Comparison of ENCODE assay signal across 8 mouse cellular contexts in the genomic region with DNA sequence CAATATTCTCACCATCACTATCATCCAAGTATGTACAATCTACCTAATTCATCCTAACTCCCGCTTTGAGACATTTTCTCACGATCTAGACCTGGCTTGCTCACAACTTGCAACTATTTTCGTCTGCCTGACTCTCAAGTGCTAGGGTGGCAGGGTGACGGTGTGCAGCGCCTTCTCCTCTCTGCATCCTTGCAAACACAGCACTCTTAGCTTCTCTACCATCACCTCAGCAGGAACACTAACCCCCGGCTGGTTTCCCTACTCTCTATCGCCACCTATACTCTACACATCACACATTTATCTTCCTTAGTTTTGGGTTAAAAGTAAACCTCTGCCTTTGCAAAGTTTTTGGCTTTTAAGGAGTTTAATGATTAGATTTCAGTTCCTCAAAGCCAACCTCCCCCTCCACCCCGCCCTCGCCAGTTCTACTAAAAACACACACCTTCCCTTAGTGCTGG.
DNase-seq lines count a peak whose midpoint lies in the region; ATAC-seq and TF ChIP-seq lines count a peak whose summit lies in the region.

No protein-coding gene starts in this region.

- DNase-seq in B cell, adult 2 months, result peak; percentile 55 to 60
- no peak for DNase-seq in Patski (ENCODE audit: low read depth, low spot score)
- peak; percentile 65 for DNase-seq in embryo, embryonic 11 days
- DNase-seq in heart, embryonic 10.5 days (ENCODE audit: low spot score), result peak; percentile 80
- DNase-seq in kidney, adult 9 months, result peak; percentile 76
- DNase-seq in thymus, postnatal 25 days, result peak; percentile 66

- CTCF ChIA-PET in Patski (lab: Charles Lee), result interaction anchor here (0.9 to 2.9 kb wide), 5 partner anchors 20 to 183 kb away, joined by 3 to 19 read pairs (median 8); no protein-coding TSS in a partner anchor

- ATAC-seq in Patski, result no peak
- no peak for ATAC-seq in liver, embryonic 15.5 days (ENCODE audit: insufficient read depth)
- peak; percentile 69 for ATAC-seq in neutrophil, adult 5-6 weeks (ENCODE audit: extremely low read depth, insufficient number of reproducible peaks, low FRiP score, poor library complexity, severe bottlenecking)

- peaks cover 11% of the 10 kb centered on the region; the same call in 1 of the 2 replicates for H3K36me3 ChIP-seq in heart, embryonic 10.5 days
- peaks cover 21% of the 10 kb centered on the region; the same call in 1 of the 2 replicates for H3K36me3 ChIP-seq in liver, embryonic 15.5 days (replicated peaks)

- peak overlapping the region; percentile 78 for H3K4me2 ChIP-seq in liver, embryonic 15.5 days

- in situ Hi-C loops in Patski (cut with MboI; ENCODE audit: low pct_unique_long_range_greater_than_20kb), result no loop called here

- H3K27me3 ChIP-seq in Patski, result no peaks in the 10 kb centered on the region
- H3K27me3 ChIP-seq in heart, embryonic 10.5 days (ENCODE audit: insufficient read depth, poor library complexity, severe bottlenecking), result no peaks in the 10 kb centered on the region
- no peaks in the 10 kb centered on the region for H3K27me3 ChIP-seq in liver, embryonic 15.5 days

- POLR2A ChIA-PET in Patski (lab: Charles Lee), result interaction anchor here (1.3 to 1.4 kb wide), 2 partner anchors 10 to 180 kb away, joined by 3 to 4 read pairs; no protein-coding TSS in a partner anchor

- peak overlapping the region; percentile 32; the same call in 1 of the 2 replicates for H3K4me3 ChIP-seq in heart, embryonic 10.5 days
- peak overlapping the region; percentile 19 for H3K4me3 ChIP-seq in liver, embryonic 15.5 days (replicated peaks)

- H3K9me3 ChIP-seq in heart, embryonic 10.5 days, result no peaks in the 10 kb centered on the region
- no peaks in the 10 kb centered on the region for H3K9me3 ChIP-seq in liver, embryonic 15.5 days (replicated peaks)

- H3K27ac ChIP-seq in heart, embryonic 10.5 days, result peak overlapping the region; percentile 100
- no peak overlapping the region for H3K27ac ChIP-seq in liver, embryonic 15.5 days (replicated peaks)

- peaks cover 41% of the 10 kb centered on the region for H3K4me1 ChIP-seq in heart, embryonic 10.5 days
- peaks cover 40% of the 10 kb centered on the region for H3K4me1 ChIP-seq in liver, embryonic 15.5 days (replicated peaks)

- 9% methylated on average over 9 of the region's 9 CpGs for WGBS in heart, embryonic 10.5 days
- 16% methylated on average over 9 of the region's 9 CpGs for WGBS in liver, embryonic 15.5 days (ENCODE audit: insufficient replicate concordance)

- 0 out of 2 replicates have a peak overlapping the region, but pooled peaks have one; percentile 23 for H3K9ac ChIP-seq in liver, embryonic 15.5 days

- TF ChIP-seq CTCF in Patski (IDR thresholded peaks at IDR 0.05), result peak; percentile 63
